Mouse (Mus musculus): Measurements from ENCODE around the gene Galnt10. TPM values are rescaled to one million over a fixed set of nuclear protein-coding genes. Genes with fewer than 3 reads are reported as not detected.
A peak's percentile ranks its signal among the peaks of the same experiment; 100 is the strongest.

Galnt10 gene
- 10 to 100 TPM; 11.1 to 12.8 TPM for total RNA-seq (2021)
- long read RNA-seq, experiment 1, full-length matches to known transcripts = 8 of 15 reads
- long read RNA-seq, experiment 1, partial matches to known transcripts = 4 of 15 reads
- long read RNA-seq, experiment 1, other reads (novel, unspliced or antisense) = 3 of 15 reads
- long read RNA-seq, experiment 2, full-length matches to known transcripts = 12 of 20 reads
- long read RNA-seq, experiment 2, partial matches to known transcripts = 5 of 20 reads
- long read RNA-seq, experiment 2, other reads (novel, unspliced or antisense) = 3 of 20 reads

DNA sequence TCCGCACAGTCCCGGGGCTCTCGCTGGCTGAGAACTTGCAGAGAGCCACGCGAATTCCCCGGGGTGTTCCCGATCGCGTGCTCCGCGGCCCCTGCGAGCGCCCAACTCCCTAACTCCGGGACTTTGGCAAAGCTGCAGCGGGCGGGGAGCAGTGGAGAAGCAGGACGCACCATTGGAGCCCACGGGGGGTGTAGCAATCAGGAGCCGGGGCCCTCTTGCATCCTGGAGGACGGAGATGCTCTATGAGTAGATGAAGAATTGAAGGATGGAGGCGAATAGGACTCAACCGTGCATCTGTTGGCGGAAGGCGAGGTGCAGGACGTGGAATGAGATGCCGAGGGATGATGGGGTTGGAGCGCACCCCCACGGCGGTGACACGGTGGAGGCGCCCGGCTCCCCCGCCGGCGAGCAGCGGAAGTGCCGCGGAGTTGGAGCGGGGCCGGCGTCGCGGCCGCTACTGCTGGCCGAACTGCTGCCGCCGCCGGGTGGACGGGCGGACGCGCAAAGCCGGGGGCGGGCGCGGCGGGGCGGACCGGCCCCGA, at the start of gene Galnt10:
Galnt10 (plus strand) TSS at position 425 of the 542 bp plus-strand sequence.
- DNase-seq = peak; percentile 94
- intact Hi-C loops (cut with DNase I) = loop anchor here (2.0 to 10.0 kb wide), 2 partner anchors 50 to 80 kb away; no protein-coding TSS in a partner anchor

- no peak for DNase-seq
- intact Hi-C loops (cut with DNase I) = no loop called here
Measured at GRCm38 (mm10) chr11:57595899-57596298, 49.3 kb upstream of the Galnt10 start.

DNA sequence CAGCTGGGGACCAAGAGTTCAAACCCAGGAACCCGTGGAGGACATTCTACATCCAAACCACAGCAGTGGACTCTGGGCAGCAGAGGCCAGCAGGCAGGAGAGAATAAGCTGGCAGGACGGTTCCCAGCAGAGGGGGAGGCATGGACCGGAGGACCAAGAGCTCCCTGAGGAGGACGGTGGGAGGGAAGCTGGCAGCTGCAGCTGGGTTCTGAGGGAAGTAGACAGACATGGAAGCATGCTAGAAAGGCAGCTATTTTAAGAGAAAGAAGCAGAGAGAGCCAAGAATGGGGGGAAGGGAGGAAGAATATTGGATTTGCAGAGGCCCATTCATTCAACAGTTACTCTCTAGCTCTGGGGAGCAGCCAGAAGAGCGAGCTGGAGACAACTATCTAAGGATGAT, 47.1 kb upstream of the Galnt10 start:
- DNase-seq = peak; percentile 29 to 47
- intact Hi-C loops (cut with DNase I) = no loop called here

- intact Hi-C loops (cut with DNase I) = no loop called here
- no peak for DNase-seq
Measured at GRCm38 (mm10) chr11:57599304-57599703, 45.9 kb upstream of the Galnt10 start.

- no peak for DNase-seq
- intact Hi-C loops (cut with DNase I) = no loop called here
Measured at GRCm38 (mm10) chr11:57600113-57600512, 45.1 kb upstream of the Galnt10 start.

DNA sequence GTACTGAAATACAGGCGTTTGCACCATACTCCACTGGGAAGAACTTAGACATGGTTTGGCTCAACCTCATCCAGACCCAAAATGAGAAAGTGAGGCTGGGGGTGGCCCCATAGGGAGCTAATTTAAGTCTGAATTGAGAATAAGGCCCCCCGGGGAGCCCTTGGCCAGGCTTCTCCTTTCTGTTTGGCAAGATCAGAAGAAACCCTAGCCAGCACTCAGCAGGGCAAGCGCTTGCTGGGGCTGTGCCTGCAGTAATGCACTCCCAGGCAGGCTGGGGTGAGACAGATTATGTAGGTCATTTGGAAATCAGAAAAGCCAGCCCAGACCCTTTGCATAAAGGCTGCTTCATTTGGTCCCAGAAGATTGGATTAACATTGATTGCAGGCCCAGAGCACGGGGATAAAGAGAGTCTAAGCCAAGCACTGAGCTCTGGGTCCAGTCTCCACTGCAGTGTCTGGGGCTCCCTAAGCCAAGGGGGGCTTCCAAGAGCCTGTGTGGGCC, 44.6 kb upstream of the Galnt10 start:
- intact Hi-C loops (cut with DNase I) = no loop called here
- DNase-seq = peak; percentile 28 to 45

GRCm38 (mm10) chr11:57601806-57602455, 43.3 kb upstream of the Galnt10 start:
- DNase-seq = no peak
- intact Hi-C loops (cut with DNase I) = no loop called here

DNA sequence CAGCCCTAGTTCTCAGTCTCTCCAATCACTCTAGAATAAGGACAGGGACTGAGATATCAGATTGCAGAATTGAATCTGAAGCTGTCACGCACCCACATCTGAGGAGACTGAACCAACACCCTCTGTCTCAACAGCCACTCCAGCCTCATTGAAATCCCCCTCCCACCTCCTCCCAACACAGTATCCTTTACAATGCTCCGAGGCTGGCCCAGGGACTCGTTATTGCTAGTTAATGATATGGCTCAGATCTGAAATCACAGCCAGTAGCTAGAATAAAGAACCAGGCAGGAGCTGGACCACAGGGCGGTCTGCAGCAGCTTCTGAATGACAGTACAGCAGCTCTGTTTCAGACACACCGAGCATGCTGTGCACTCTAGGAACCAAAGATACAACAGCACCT, 40.2 kb upstream of the Galnt10 start:
- no peak for DNase-seq
- intact Hi-C loops (cut with DNase I) = no loop called here

DNA sequence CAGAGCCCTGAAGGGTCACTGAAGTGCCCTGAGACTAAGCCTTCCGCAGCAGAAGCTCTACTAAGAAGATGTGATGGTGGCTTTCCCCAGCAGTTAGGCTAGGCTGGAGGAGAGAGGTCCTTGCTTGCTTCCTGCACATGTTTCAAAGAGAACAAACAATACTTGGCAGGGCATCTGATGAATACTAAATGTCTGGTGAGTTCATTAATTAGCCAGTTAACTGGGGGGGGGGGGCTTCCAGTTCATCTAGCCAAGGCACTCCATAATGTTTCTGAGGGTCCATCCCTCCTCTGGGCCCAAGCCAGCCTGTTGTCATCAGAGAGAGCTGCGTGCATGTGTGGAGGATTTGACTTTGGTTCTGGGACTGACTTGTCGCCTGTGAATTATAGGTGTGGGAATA, 39.6 kb upstream of the Galnt10 start:
- DNase-seq = no peak
- intact Hi-C loops (cut with DNase I) = no loop called here

DNA sequence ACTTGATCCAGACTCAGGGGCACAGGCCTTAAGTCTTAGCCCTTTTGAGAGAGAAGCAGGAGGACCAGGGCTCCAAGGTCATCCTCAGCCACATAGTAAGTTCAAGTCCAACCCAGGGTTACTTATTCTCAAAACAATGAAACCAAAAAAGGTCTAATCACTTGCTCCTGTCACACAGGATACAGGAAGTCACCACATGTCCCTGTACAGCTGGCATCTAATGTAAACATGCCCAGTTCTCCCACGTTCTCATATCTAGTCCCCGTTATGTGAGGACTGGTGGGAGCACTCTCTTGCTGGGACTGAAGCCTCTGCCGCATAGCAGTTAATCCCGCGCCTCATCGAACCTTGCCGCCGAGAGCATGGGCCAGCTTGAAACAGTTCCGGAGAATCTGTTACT, 30.7 kb upstream of the Galnt10 start:
- DNase-seq = no peak
- intact Hi-C loops (cut with DNase I) = no loop called here

DNA sequence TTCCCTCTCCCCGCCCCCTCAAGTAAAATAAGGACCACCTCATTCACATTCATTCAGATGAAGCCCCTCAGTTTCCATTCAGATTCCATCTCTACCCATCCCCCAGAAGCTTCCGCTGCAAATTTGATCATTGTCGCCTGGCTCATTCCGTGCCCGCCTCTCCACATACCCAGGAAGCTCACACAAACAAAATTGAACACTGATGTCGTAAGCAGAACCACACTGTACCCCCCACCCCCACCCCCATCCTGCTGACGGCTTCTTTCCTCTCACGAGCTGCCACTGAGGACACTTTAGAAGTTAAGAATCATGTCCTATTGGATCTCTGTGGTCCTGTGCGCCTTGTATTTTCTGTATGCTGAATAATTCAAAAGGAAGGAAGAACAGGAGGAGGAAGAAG, 30.0 kb upstream of the Galnt10 start:
- intact Hi-C loops (cut with DNase I) = loop anchor here (5.0 kb wide), 1 partner anchor 68 kb away; no protein-coding TSS in a partner anchor
- no peak for DNase-seq

- DNase-seq = no peak
- intact Hi-C loops (cut with DNase I) = loop anchor here (2.0 to 5.0 kb wide), 2 partner anchors 69 to 109 kb away; no protein-coding TSS in a partner anchor
Measured at GRCm38 (mm10) chr11:57615871-57616270, 29.4 kb upstream of the Galnt10 start.

DNA sequence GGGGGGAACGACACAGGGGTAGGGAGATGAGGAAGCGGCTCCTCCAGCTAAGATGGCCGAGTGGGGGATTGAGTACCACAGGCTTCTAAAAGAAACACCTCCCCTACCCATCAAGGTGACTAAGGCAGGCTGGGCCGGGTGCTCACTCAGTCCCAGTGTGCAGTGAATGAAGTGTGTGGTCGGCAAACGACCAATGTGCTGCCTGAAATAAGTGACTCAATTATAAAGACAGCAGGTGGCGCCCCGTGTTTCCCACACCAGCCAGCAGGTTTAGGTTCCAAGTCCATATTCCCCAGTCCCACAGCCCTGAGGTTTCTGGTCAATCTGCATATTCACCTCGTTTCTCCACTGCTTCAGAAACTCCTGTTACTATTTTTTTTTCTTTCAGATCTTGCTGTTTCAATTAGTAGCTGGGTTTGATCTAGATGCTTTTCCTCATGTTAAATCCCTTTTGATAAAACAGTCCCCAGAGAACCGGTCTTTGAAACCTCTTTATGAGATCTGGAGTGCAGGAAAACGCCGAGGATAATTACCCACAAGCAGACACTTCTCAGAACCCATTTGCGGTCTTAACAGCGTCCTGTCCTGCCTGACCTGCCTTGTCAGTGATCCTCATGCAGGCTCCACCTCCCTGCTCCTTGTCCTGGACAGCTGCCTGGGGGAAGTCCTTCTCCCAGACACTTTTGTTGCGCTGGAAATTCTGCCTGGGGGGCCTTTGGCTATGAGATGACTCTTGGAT, 27.5 kb upstream of the Galnt10 start:
- intact Hi-C loops (cut with DNase I) = loop anchor here (1.0 to 5.0 kb wide), 3 partner anchors 70 to 161 kb away; no protein-coding TSS in a partner anchor
- DNase-seq = peak; percentile 57 to 65

- intact Hi-C loops (cut with DNase I) = no loop called here
- DNase-seq = no peak
Measured at GRCm38 (mm10) chr11:57621472-57621871, 23.8 kb upstream of the Galnt10 start.

DNA sequence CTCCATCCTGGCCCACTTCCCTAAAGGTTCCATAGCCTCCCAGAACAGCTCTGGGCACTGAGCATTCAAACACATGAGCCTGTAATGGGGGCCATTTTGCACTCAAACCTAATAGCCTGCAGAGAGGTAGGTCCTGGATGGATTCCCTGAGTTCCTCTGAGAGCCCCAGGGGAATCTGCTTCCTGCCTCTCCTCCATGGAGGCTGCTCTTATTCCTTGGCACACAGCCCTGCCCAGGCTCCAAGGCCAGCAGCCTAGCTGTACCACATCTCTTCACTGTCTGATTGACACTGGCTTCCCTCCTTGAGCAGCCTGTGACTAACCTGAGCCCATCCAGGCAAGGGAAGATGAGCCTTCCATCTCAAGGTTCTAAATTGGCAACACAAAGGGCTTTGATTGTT, 23.4 kb upstream of the Galnt10 start:
- DNase-seq = no peak
- intact Hi-C loops (cut with DNase I) = no loop called here

GRCm38 (mm10) chr11:57624490-57624893, 20.8 kb upstream of the Galnt10 start:
- no peak for DNase-seq
- intact Hi-C loops (cut with DNase I) = no loop called here

- DNase-seq = no peak
- intact Hi-C loops (cut with DNase I) = no loop called here
Measured at GRCm38 (mm10) chr11:57625465-57625864, 19.8 kb upstream of the Galnt10 start.

DNA sequence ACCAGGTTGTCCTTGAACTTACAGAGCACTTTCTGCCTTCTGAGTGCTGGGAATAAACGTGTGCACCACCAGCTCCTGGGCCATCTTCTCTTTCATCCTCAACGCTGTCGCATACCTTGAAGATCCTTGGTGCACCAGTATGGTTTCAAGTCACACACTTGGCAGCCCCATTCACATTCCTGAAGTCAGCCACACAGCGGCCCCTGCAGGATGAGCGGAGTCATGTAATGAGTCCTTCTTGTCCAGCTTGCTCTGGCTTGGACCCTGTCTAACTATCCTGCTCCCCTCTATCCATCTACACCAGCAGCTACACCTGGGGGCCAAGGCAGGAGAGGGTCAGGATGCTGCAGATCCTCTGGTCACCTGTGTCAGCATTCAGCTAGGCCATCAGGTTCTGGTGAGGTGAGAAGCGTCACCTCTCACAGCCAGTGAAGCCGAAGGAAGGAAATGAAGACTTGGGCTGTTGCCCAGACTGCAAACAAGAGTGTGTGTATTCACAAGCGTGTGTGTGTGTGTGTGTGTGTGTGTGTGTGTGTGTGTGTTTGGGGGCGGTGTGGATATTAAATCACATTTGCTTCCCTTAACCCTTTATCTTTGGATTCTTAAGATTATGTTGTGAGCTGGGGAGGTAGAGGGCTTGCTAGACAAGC, 18.0 kb upstream of the Galnt10 start:
- DNase-seq = peak; percentile 44 to 65
- intact Hi-C loops (cut with DNase I) = no loop called here

- DNase-seq = no peak
- intact Hi-C loops (cut with DNase I) = no loop called here
Measured at GRCm38 (mm10) chr11:57631805-57632485, 13.3 kb upstream of the Galnt10 start.

DNA sequence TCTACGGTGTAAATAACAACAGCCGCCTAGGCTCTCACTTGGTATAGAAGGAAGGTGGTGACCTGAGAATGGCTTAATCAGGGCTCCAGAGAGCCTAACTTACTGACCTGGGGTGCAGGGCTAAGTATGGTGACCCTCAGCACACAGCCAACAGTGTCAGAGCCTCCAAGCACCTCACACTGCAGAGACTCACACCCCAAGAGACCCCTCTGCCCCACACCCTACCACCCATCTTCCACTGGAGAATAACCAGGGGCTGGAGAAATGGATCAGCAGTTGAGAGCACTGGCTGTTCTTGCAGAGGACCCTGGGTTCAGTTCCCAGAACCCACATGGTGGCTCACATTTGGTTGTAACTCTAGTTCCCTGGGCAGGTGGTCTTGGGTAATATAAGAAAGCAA, 12.2 kb upstream of the Galnt10 start:
- DNase-seq = no peak
- intact Hi-C loops (cut with DNase I) = no loop called here
